Comparison of ENCODE assay signal across 17 mouse cellular contexts in the genomic region with DNA sequence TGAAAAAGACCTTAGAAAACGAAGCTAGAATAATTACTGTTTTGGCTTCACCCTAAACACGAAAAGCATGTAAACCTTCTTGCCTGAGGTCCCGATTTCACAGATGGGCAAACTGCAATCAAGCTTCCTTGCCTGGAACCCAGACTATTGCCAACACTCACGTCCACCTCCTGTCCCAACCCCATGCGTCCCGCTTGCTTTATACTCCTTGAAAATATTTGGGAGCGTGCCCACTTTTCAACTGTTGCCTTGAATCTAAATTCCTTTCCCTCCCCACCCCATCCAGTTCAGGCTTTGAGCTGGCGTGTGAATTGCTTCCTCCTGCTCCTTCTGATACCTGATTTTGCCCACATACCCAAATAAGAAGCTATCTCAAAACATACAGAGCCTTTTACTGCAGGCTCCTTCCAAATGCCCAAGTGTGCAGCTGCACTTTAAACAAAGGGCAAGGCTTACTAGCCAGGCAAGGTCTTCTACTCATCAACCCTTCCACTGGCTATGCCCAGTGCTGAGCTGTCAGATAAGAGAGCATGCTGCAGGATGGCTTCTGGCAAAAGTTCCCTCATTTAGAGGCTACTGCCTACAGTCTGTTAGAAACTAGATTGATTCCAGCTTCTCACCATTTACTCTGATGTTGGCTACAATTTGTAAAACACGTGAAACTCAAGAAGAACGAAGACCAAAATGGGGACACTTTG. TPM values are rescaled to one million over a fixed set of nuclear protein-coding genes. Genes with fewer than 3 reads are reported as not detected.
A peak's percentile ranks its signal among the peaks of the same experiment; 100 is the strongest.
DNase-seq lines count a peak whose midpoint lies in the region; ATAC-seq lines count a peak whose summit lies in the region.
"Had no signal": no experiment of that assay in that cellular context is flagged by ENCODE, and none has a peak within 500 bp of the region (broad histone marks: within the 10 kb centered on the region; RNA-seq: fewer than 3 reads in every experiment).

No protein-coding gene starts in this region.

- intact Hi-C loops in gastrocnemius, postnatal 36 days (cut with DNase I): no loop called here

- H3K36me3 ChIP-seq in forebrain, embryonic 12.5 days (replicated peaks): no peaks in the 10 kb centered on the region
- H3K36me3 ChIP-seq in forebrain, embryonic 10.5 days (replicated peaks): no peaks in the 10 kb centered on the region
- no peaks in the 10 kb centered on the region for H3K36me3 ChIP-seq in hindbrain, embryonic 16.5 days (ENCODE audit: control insufficient read depth, insufficient read depth, low read length)
- H3K36me3 ChIP-seq: midbrain, embryonic 12.5 days had no signal

- peak; percentile 70; the same call in 1 of the 2 replicates for ATAC-seq in forebrain, embryonic 12.5 days (ENCODE audit: low FRiP score)
- peak; percentile 76 for ATAC-seq in hindbrain, embryonic 16.5 days

- H3K27me3 ChIP-seq in forebrain, embryonic 12.5 days: no peaks in the 10 kb centered on the region
- no peaks in the 10 kb centered on the region for H3K27me3 ChIP-seq in forebrain, embryonic 10.5 days (ENCODE audit: poor library complexity, severe bottlenecking)
- no peaks in the 10 kb centered on the region for H3K27me3 ChIP-seq in hindbrain, embryonic 16.5 days (replicated peaks; ENCODE audit: control insufficient read depth, insufficient read depth, low read length)
- H3K27me3 ChIP-seq: midbrain, embryonic 12.5 days had no signal

- no peaks in the 10 kb centered on the region for H3K9me3 ChIP-seq in forebrain, embryonic 12.5 days
- no peaks in the 10 kb centered on the region for H3K9me3 ChIP-seq in forebrain, embryonic 10.5 days
- H3K9me3 ChIP-seq in hindbrain, embryonic 16.5 days (ENCODE audit: control insufficient read depth, low read length): no peaks in the 10 kb centered on the region
- H3K9me3 ChIP-seq: midbrain, embryonic 12.5 days had no signal

- no peak for DNase-seq in forebrain, embryonic 10.5 days (ENCODE audit: extremely low spot score, low spot score)
- peak; percentile 52 for DNase-seq in brain, adult 2 months (ENCODE audit: low read depth, low spot score)
- DNase-seq in cerebellum, postnatal 14 days: peak; percentile 40 to 55
- DNase-seq in gastrocnemius, postnatal 36 days: no peak
- no peak for DNase-seq in embryo, embryonic 9.5 days (ENCODE audit: extremely low spot score)
- DNase-seq in layer of hippocampus, postnatal 36 days: no peak
- DNase-seq: adrenal gland, postnatal 10 days; gastrocnemius, adult 2 months; heart, postnatal 36 days; kidney, adult 2 months; lung, postnatal 14 days; thymus, adult 18-20 months had no signal

- no peak overlapping the region for H3K9ac ChIP-seq in forebrain, embryonic 12.5 days
- no peak overlapping the region for H3K9ac ChIP-seq in hindbrain, embryonic 16.5 days (ENCODE audit: low read depth, low read length)
- H3K9ac ChIP-seq: midbrain, embryonic 12.5 days had no signal

- no peak overlapping the region for H3K27ac ChIP-seq in forebrain, embryonic 12.5 days
- H3K27ac ChIP-seq in forebrain, embryonic 10.5 days: no peak overlapping the region
- H3K27ac ChIP-seq in hindbrain, embryonic 16.5 days (ENCODE audit: low read depth, low read length): no peak overlapping the region
- H3K27ac ChIP-seq: gastrocnemius, adult 2 months; layer of hippocampus, adult 2 months; midbrain, embryonic 12.5 days had no signal

- no peak overlapping the region for H3K4me2 ChIP-seq in forebrain, embryonic 12.5 days
- H3K4me2 ChIP-seq in hindbrain, embryonic 16.5 days (ENCODE audit: low read length): peak overlapping the region; percentile 35; the same call in 1 of the 2 replicates
- H3K4me2 ChIP-seq: liver, embryonic 11.5 days; midbrain, embryonic 12.5 days had no signal

- WGBS in forebrain, embryonic 12.5 days: 52% methylated on average over 10 of the region's 10 CpGs
- WGBS in forebrain, embryonic 10.5 days: 70% methylated on average over 10 of the region's 10 CpGs
- 41% methylated on average over 10 of the region's 10 CpGs for WGBS in hindbrain, embryonic 16.5 days

- H3K4me1 ChIP-seq in forebrain, embryonic 12.5 days: peaks cover 14% of the 10 kb centered on the region
- H3K4me1 ChIP-seq in forebrain, embryonic 10.5 days: peaks cover 13% of the 10 kb centered on the region
- H3K4me1 ChIP-seq in hindbrain, embryonic 16.5 days (ENCODE audit: control insufficient read depth, insufficient read depth, low read depth, low read length): peaks cover 10% of the 10 kb centered on the region

- H3K4me3 ChIP-seq in forebrain, embryonic 12.5 days (replicated peaks): no peak overlapping the region
- no peak overlapping the region for H3K4me3 ChIP-seq in forebrain, embryonic 10.5 days
- no peak overlapping the region for H3K4me3 ChIP-seq in hindbrain, embryonic 16.5 days (ENCODE audit: low read length)
- H3K4me3 ChIP-seq: gastrocnemius, adult 2 months; layer of hippocampus, adult 2 months; midbrain, embryonic 12.5 days had no signal

RNA-seq across cellular contexts. Expression of a gene that starts 8.8 kb away (rescaled TPM):
- 72.4 and 79.5 TPM in 2 replicates for polyA plus RNA-seq in forebrain, embryonic 12.5 days (2016; fragmentation: Nextera tagmentation; extraction: Ambion mirVana)
- 12.8 and 16.1 TPM in 2 replicates for polyA plus RNA-seq in forebrain, embryonic 10.5 days (2016; fragmentation: Nextera tagmentation; extraction: Ambion mirVana)
- 119 and 126 TPM in 2 replicates for polyA plus RNA-seq in hindbrain, embryonic 16.5 days (2015; fragmentation: Nextera tagmentation; extraction: Ambion mirVana)
- not detected for total RNA-seq in gastrocnemius, postnatal 36 days (2021)
- 10 to 100 TPM; 90.4 to 91.9 TPM for total RNA-seq in layer of hippocampus, postnatal 36 days (2021)
- total RNA-seq: gastrocnemius, adult 2 months; heart, postnatal 36 days had no signal

Comparison
In these comparisons a context has a peak if more than half of its experiments do, and no peak if none do; other contexts are left out.
1. DNase-seq: peak in brain, adult 2 months (single experiment) and cerebellum, postnatal 14 days (2 of 2); none in forebrain, embryonic 10.5 days (single experiment), gastrocnemius, postnatal 36 days (0 of 2), embryo, embryonic 9.5 days (single experiment) and layer of hippocampus, postnatal 36 days (0 of 2).